Mouse (Mus musculus) stomach, postnatal 0 days (tissue): Measurements from ENCODE around the gene Smc1a.

Source experiments
- CTCF ChIP-seq: IDR thresholded peaks from 2 replicates; pipeline ENCODE4 v1.5.1; 2016; ENCODE audit warnings: antibody characterized with exemption, low read depth, mild to moderate bottlenecking, moderate library complexity
- EP300 ChIP-seq: optimal IDR thresholded peaks from 2 replicates; pipeline ENCODE3; 2016; ENCODE audit warnings: antibody characterized with exemption

DNA sequence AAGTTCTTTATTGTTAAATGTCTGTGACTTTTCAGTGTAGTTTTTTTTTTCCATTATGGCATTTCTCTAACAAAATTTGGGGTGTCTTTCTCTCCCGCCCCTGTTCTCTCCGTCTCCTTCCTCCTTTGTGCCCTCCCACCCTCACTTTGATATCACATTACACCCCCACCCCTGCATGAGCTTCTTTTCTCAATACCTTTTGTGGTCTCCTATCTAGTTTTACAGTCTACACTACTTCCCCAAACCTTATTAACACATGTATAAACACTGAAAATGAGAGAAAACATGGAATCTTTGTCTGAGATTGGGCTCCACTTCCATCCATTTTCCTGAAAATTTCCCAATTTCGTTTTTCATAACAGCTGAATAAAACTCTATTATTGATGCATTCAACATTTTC, 36.3 kb downstream of the Smc1a start:
- TF ChIP-seq CTCF (no peak), EP300 (no peak)
